Mouse (Mus musculus) gastrocnemius, postnatal 36 days (tissue): ENCODE data around the gene Nyap2. TPM values are rescaled to one million over a fixed set of nuclear protein-coding genes. Genes with fewer than 3 reads are reported as not detected.

Experiments used
- DNase-seq, 2 experiments: peaks; one replicate each; pipeline ENCODE4 v3.0.0; 2022
- intact Hi-C: fragments of 180-260 bp; cut with DNase I; formaldehyde crosslinking; loops from one replicate; pipeline ENCODE4 v1.15.1; 2025
- total RNA-seq, 2 experiments: library from RNA; stranded (reverse); gene quantifications; 2 replicates each; pipeline ENCODE4 v1.2.3; 2021

Gene Nyap2
- total RNA-seq, 2 experiments from 2014 or later = not detected

DNA sequence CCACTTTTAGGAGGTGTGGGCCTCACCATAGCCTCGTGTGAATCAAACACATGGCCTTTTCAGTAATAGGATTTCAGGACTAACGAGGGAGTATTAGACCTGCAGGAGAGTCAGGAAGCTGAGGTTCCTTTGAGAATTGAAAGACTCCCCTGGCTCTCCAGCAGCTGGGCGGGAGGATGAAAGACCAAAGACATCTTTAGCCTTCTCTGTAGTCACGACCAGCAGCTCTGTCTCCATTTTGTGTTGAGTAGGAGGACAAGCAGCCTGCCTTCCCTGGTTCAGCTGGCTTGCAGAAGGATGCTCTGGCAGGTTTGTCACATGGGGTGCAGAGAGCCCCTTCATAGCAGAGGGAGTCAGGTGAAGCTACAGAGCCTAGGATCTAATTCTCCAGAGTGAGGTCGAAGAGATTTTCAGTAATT is 240.3 kb downstream of the Nyap2 start:
- intact Hi-C loops = loop anchor here (2.0 to 5.0 kb wide), 3 partner anchors 200 to 1115 kb away; no protein-coding TSS in a partner anchor
- DNase-seq = no peak

DNA sequence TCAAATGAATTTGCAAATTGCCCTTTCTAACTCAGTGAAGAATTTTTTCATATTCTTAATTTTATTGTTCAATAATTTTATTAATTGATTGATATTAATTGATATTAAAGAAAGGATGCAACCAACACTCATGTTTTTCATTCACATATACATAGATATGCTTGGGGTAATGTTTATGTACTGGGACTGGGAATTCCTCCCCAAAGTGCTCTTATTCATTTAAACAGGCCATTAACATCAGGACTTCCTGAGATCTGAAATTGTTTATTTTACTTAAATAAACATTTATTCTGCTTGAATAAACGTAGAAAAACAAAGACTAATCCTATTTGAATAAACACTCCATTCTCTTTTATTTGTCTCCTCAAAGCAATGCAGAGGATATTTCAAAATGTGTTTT is 311.0 kb downstream of the Nyap2 start:
- no peak for DNase-seq
- intact Hi-C loops = no loop called here
